Mouse (Mus musculus) small intestine, adult 2 months (tissue): ENCODE measurements around the gene Tln2.

Experiments
- CTCF ChIP-seq: fragments of 200-500 bp; IDR thresholded peaks from 2 replicates; pipeline ENCODE4 v1.5.1; 2012; ENCODE audit warnings: low read depth, mild to moderate bottlenecking, control low read depth, inconsistent platforms, low read length, moderate library complexity, mixed read lengths; ENCODE audit not compliant: insufficient replicate concordance, insufficient read length; ENCODE audit errors: extremely low read depth
- POLR2A ChIP-seq: fragments of 200-500 bp; IDR thresholded peaks from 2 replicates; pipeline ENCODE4 v1.6.1; 2012; ENCODE audit warnings: low read depth, mild to moderate bottlenecking, control low read depth, inconsistent platforms, low read length, moderate library complexity

DNA sequence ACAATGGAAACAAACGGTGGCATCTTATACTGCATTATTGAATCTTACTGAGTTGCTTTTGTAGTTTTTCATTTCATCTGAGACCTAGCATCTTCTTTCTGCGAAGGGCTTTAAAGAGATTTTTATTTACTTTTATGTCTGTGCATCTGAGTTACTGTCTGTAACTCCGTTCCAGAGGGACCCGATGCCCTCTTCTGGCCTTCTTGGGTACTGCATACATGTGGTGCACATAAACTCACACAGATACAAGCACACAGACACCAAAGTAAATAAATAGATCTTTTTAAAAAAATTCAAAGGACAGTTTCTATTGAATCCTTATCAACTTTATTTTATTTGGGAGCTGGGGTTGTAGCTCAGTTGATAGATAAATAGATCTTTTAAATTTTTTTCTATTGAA lies 388.1 kb downstream of the Tln2 start:
- no peak for TF ChIP-seq CTCF
- no peak for TF ChIP-seq POLR2A
